Mouse (Mus musculus) CH12.LX (cell line): Measurements from ENCODE around the gene Sox4. TPM values are rescaled to one million over a fixed set of nuclear protein-coding genes. Genes with fewer than 3 reads are reported as not detected.

Experiments
- DNase-seq: peaks from one replicate; pipeline ENCODE4 v3.0.0-alpha.2; 2013; ENCODE audit errors: extremely low read depth
- H3K27ac ChIP-seq: 2 replicates; pipeline ENCODE4 v1.5.1; 2012; ENCODE audit warnings: low read depth, mild to moderate bottlenecking, control low read depth, moderate library complexity; ENCODE audit not compliant: insufficient read depth
- H3K27me3 ChIP-seq: replicated peaks from 2 replicates; pipeline ENCODE3; 2012; ENCODE audit warnings: inconsistent platforms
- H3K36me3 ChIP-seq, 2 experiments: replicated peaks in 1 of 2; 2 replicates each; pipeline versions ENCODE3 to v1.6.1; 2012; ENCODE audit warnings: inconsistent platforms in 1 of 2, low read length in 1 of 2, mild to moderate bottlenecking in 1 of 2, mixed read lengths in 1 of 2, moderate library complexity in 1 of 2; ENCODE audit not compliant: control insufficient read depth in 1 of 2, insufficient read depth in 1 of 2
- H3K4me1 ChIP-seq, 2 experiments: 2 replicates each; pipeline ENCODE4 v1.6.1; 2012; ENCODE audit warnings: inconsistent platforms in 1 of 2, moderate library complexity in 1 of 2; ENCODE audit not compliant: insufficient read depth in 2 of 2, control insufficient read depth in 1 of 2
- H3K4me2 ChIP-seq: 2 replicates; pipeline ENCODE4 v1.6.1; 2012; ENCODE audit warnings: low read depth, mild to moderate bottlenecking, control low read depth; ENCODE audit not compliant: poor library complexity, insufficient read depth, severe bottlenecking
- H3K4me3 ChIP-seq, 3 experiments: fragments of 150-350 bp in 1 of 3; sonication (generic) in 1 of 3; replicated peaks in 1 of 3; 2 replicates each; pipeline versions ENCODE3 to v1.5.1; 2011 to 2012; ENCODE audit warnings: low read depth in 2 of 3, low read length in 2 of 3, mild to moderate bottlenecking in 2 of 3, moderate library complexity in 2 of 3, control low read depth in 1 of 3, improper control_type of control experiment in 1 of 3, inconsistent platforms in 1 of 3, mixed read lengths in 1 of 3; ENCODE audit not compliant: poor library complexity in 1 of 3
- H3K79me2 ChIP-seq: replicated peaks from 2 replicates; pipeline ENCODE4 v1.6.1; 2012; ENCODE audit warnings: mild to moderate bottlenecking, moderate library complexity; ENCODE audit not compliant: control insufficient read depth, poor library complexity, insufficient read depth, severe bottlenecking; ENCODE audit errors: extremely low read depth
- H3K9ac ChIP-seq: 2 replicates; pipeline ENCODE4 v1.6.1; 2012; ENCODE audit warnings: low read depth, mild to moderate bottlenecking, control low read depth, moderate library complexity; ENCODE audit not compliant: insufficient read depth
- H3K9me3 ChIP-seq: replicated peaks from 2 replicates; pipeline ENCODE3; 2012; ENCODE audit warnings: low read length, inconsistent platforms, mixed read lengths
- BHLHE40 ChIP-seq: IDR thresholded peaks from 2 replicates; pipeline ENCODE4 v1.6.1; 2011; ENCODE audit warnings: mild to moderate bottlenecking, low read depth, low read length, improper control_type of control experiment
- CTCF ChIP-seq, 2 experiments: IDR thresholded peaks in 1 of 2; conservative IDR thresholded peaks in 1 of 2; 2 replicates each; pipeline ENCODE4 v1.5.1; 2011 to 2012; ENCODE audit warnings: low read depth in 2 of 2, low read length in 2 of 2, improper control_type of control experiment in 1 of 2, inconsistent platforms in 1 of 2, mild to moderate bottlenecking in 1 of 2, moderate library complexity in 1 of 2
- E2F4 ChIP-seq: IDR thresholded peaks from 2 replicates; pipeline ENCODE4 v1.6.1; 2011; ENCODE audit warnings: low read depth, low read length, improper control_type of control experiment; ENCODE audit not compliant: insufficient replicate concordance
- EP300 ChIP-seq: IDR thresholded peaks from 2 replicates; pipeline ENCODE4 v1.6.1; 2011; ENCODE audit warnings: low read length, improper control_type of control experiment
- ETS1 ChIP-seq: conservative IDR thresholded peaks from 2 replicates; pipeline ENCODE4 v1.6.1; 2012; ENCODE audit warnings: low read depth, mild to moderate bottlenecking, inconsistent platforms, low read length, improper control_type of control experiment, moderate library complexity
- GABPA ChIP-seq: IDR thresholded peaks from 2 replicates; pipeline ENCODE4 v1.6.1; 2012; ENCODE audit warnings: low read depth, low read length, improper control_type of control experiment, inconsistent platforms; ENCODE audit not compliant: insufficient replicate concordance
- HCFC1 ChIP-seq: IDR thresholded peaks from 2 replicates; pipeline ENCODE4 v1.6.1; 2012; ENCODE audit warnings: low read depth, mild to moderate bottlenecking, inconsistent platforms, low read length, improper control_type of control experiment
- IRF4 ChIP-seq: IDR thresholded peaks from 2 replicates; pipeline ENCODE4 v1.6.1; 2014; ENCODE audit warnings: low read depth, mild to moderate bottlenecking, inconsistent platforms, low read length, improper control_type of control experiment
- JUND ChIP-seq: conservative IDR thresholded peaks from 2 replicates; pipeline ENCODE4 v1.6.1; 2011; ENCODE audit warnings: low read depth, low read length, improper control_type of control experiment
- KAT2A ChIP-seq: IDR thresholded peaks from 2 replicates; pipeline ENCODE4 v1.6.1; 2012; ENCODE audit warnings: low read length, improper control_type of control experiment, inconsistent platforms; ENCODE audit not compliant: insufficient replicate concordance
- MAX ChIP-seq: IDR thresholded peaks from 2 replicates; pipeline ENCODE4 v1.6.1; 2011; ENCODE audit warnings: low read length, improper control_type of control experiment
- MAZ ChIP-seq: IDR thresholded peaks from 2 replicates; pipeline ENCODE4 v1.6.1; 2012; ENCODE audit warnings: low read depth, mild to moderate bottlenecking, inconsistent platforms, low read length, improper control_type of control experiment, moderate library complexity
- MEF2A ChIP-seq: IDR thresholded peaks from 2 replicates; pipeline ENCODE4 v1.6.1; 2014; ENCODE audit warnings: low read depth, mild to moderate bottlenecking, inconsistent platforms, low read length, improper control_type of control experiment, borderline replicate concordance
- MXI1 ChIP-seq: IDR thresholded peaks from 2 replicates; pipeline ENCODE4 v1.6.1; 2011; ENCODE audit warnings: mild to moderate bottlenecking, low read depth, low read length, improper control_type of control experiment
- MYC ChIP-seq: IDR thresholded peaks from 2 replicates; pipeline ENCODE4 v1.6.1; 2011; ENCODE audit warnings: low read depth, mild to moderate bottlenecking, improper control_type of control experiment, low read length
- NELFE ChIP-seq: IDR thresholded peaks from 2 replicates; pipeline ENCODE4 v1.6.1; 2011; ENCODE audit warnings: low read depth, low read length, improper control_type of control experiment
- NRF1 ChIP-seq: IDR thresholded peaks from 2 replicates; pipeline ENCODE4 v1.6.1; 2014; ENCODE audit warnings: low read depth, mild to moderate bottlenecking, inconsistent platforms, low read length, improper control_type of control experiment, moderate library complexity
- POLR2A ChIP-seq: IDR thresholded peaks from 2 replicates; pipeline ENCODE4 v1.6.1; 2011; ENCODE audit warnings: low read depth, mild to moderate bottlenecking, improper control_type of control experiment, low read length
- POLR2AphosphoS2 ChIP-seq: IDR thresholded peaks from 2 replicates; pipeline ENCODE4 v1.6.1; 2011; ENCODE audit warnings: low read depth, low read length, improper control_type of control experiment
- RAD21 ChIP-seq: IDR thresholded peaks from 2 replicates; pipeline ENCODE4 v1.6.1; 2011; ENCODE audit warnings: low read depth, mild to moderate bottlenecking, low read length, improper control_type of control experiment, moderate library complexity
- RCOR1 ChIP-seq: conservative IDR thresholded peaks from 2 replicates; pipeline ENCODE4 v1.6.1; 2012; ENCODE audit warnings: low read depth, mild to moderate bottlenecking, inconsistent platforms, low read length, improper control_type of control experiment
- SMC3 ChIP-seq: IDR thresholded peaks from 2 replicates; pipeline ENCODE4 v1.6.1; 2011; ENCODE audit warnings: low read depth, low read length, improper control_type of control experiment
- TBP ChIP-seq: conservative IDR thresholded peaks from 2 replicates; pipeline ENCODE4 v1.6.1; 2011; ENCODE audit warnings: low read depth, low read length, improper control_type of control experiment
- TCF12 ChIP-seq: IDR thresholded peaks from 2 replicates; pipeline ENCODE4 v1.6.1; 2014; ENCODE audit warnings: low read depth, mild to moderate bottlenecking, inconsistent platforms, low read length, improper control_type of control experiment
- UBTF ChIP-seq: IDR thresholded peaks from 2 replicates; pipeline ENCODE4 v1.6.1; 2012; ENCODE audit warnings: low read depth, mild to moderate bottlenecking, inconsistent platforms, low read length, improper control_type of control experiment, moderate library complexity
- USF1 ChIP-seq: IDR thresholded peaks from 2 replicates; pipeline ENCODE4 v1.6.1; 2014; ENCODE audit warnings: low read depth, mild to moderate bottlenecking, inconsistent platforms, low read length, improper control_type of control experiment
- USF2 ChIP-seq: conservative IDR thresholded peaks from 2 replicates; pipeline ENCODE4 v1.6.1; 2011; ENCODE audit warnings: low read depth, low read length, improper control_type of control experiment
- ZC3H11A ChIP-seq: IDR thresholded peaks from 2 replicates; pipeline ENCODE4 v1.6.1; 2012; ENCODE audit warnings: low read depth, mild to moderate bottlenecking, inconsistent platforms, low read length, improper control_type of control experiment
- ZKSCAN1 ChIP-seq: IDR thresholded peaks from 2 replicates; pipeline ENCODE4 v1.6.1; 2012; ENCODE audit warnings: low read depth, inconsistent platforms, low read length, improper control_type of control experiment, borderline replicate concordance
- ZMIZ1 ChIP-seq: IDR thresholded peaks from 2 replicates; pipeline ENCODE4 v1.6.1; 2012; ENCODE audit warnings: low read depth, mild to moderate bottlenecking, inconsistent platforms, low read length, improper control_type of control experiment
- ZNF384 ChIP-seq: IDR thresholded peaks from 2 replicates; pipeline ENCODE4 v1.6.1; 2012; ENCODE audit warnings: low read depth, low read length, improper control_type of control experiment, inconsistent platforms
- dilution Hi-C: fragments of 300-500 bp; cut with MboI; formaldehyde crosslinking; loops from 2 replicates; pipeline ENCODE4 v1.14.3; 2020; ENCODE audit warnings: low sequenced_read_pairs; ENCODE audit not compliant: extremely low pct_unique_long_range_greater_than_20kb, extremely low pct_ligation_motif_present
- in situ Hi-C: fragments of 300-500 bp; cut with MboI; formaldehyde crosslinking; loops from 3 replicates; pipeline ENCODE4 v1.14.3; 2019; ENCODE audit warnings: low sequenced_read_pairs, low pct_ligation_motif_present, low pct_unique_long_range_greater_than_20kb, mixed read lengths
- polyA plus RNA-seq: library from polyadenylated mRNA; unstranded; fragments of >175 nt; gene quantifications from 2 replicates; pipeline ENCODE4 v1.2.1, GENCODE M21; 2012; ENCODE audit warnings: low read depth; ENCODE audit not compliant: insufficient read length
- total RNA-seq, 2 experiments: library from RNA; depleted of rRNA; stranded (reverse); fragments of 300-350 nt in 1 of 2; fragments of >200 nt in 1 of 2; gene quantifications; 2 replicates each; pipeline ENCODE4 v1.2.3; 2012 to 2014

The Sox4 gene
- total and polyA plus RNA-seq, 3 experiments: not detected

GRCm38 (mm10) chr13:28950623-28951491 lies 2.7 kb downstream of the Sox4 start:
- no peaks in the 10 kb centered on the region for H3K79me2 ChIP-seq
- no peak overlapping the region for H3K4me2 ChIP-seq
- no peaks in the 10 kb centered on the region for H3K4me1 ChIP-seq
- H3K9me3 ChIP-seq: peaks cover 24% of the 10 kb centered on the region
- H3K9ac ChIP-seq: no peak overlapping the region
- in situ Hi-C loops (loop anchor here (10.0 to 25.0 kb wide), 2 partner anchors 361 to 894 kb away; no protein-coding TSS in a partner anchor), dilution Hi-C loops (no loop called here)
- TF ChIP-seq ETS1: no peak
- TF ChIP-seq MAZ: no peak
- no peak for TF ChIP-seq USF2
- no peak for TF ChIP-seq MXI1
- TF ChIP-seq UBTF: no peak
- TF ChIP-seq TCF12: no peak
- no peak for TF ChIP-seq JUND
- TF ChIP-seq ZC3H11A: no peak
- no peak for TF ChIP-seq ZNF384
- TF ChIP-seq POLR2A: no peak
- no peak for TF ChIP-seq RCOR1
- no peak for TF ChIP-seq TBP
- no peak for TF ChIP-seq MEF2A
- no peak for TF ChIP-seq ZKSCAN1
- TF ChIP-seq CTCF (conservative IDR thresholded peaks at IDR 0.05 in 1 of 2, IDR thresholded peaks at IDR 0.05 in 1 of 2; ENCODE audit: low read depth in 2 of 2, low read length in 2 of 2): no peak
- TF ChIP-seq MYC: no peak
- H3K36me3 ChIP-seq: no peaks in the 10 kb centered on the region
- no peak overlapping the region for H3K27ac ChIP-seq
- H3K27me3 ChIP-seq: no peaks in the 10 kb centered on the region
- H3K4me3 ChIP-seq: no peak overlapping the region
- DNase-seq: no peak

- H3K9ac ChIP-seq: no peak overlapping the region
- H3K4me2 ChIP-seq: no peak overlapping the region
- DNase-seq: no peak
- H3K27me3 ChIP-seq: no peaks in the 10 kb centered on the region
- no peaks in the 10 kb centered on the region for H3K4me1 ChIP-seq
- in situ Hi-C loops (loop anchor here (10.0 to 25.0 kb wide), 2 partner anchors 362 to 895 kb away; no protein-coding TSS in a partner anchor), dilution Hi-C loops (no loop called here)
- no peak overlapping the region for H3K27ac ChIP-seq
- no peak for TF ChIP-seq KAT2A
- TF ChIP-seq ZMIZ1: no peak
- TF ChIP-seq IRF4: no peak
- TF ChIP-seq USF2: no peak
- no peak for TF ChIP-seq E2F4
- TF ChIP-seq GABPA: no peak
- no peak for TF ChIP-seq UBTF
- no peak for TF ChIP-seq EP300
- no peak for TF ChIP-seq SMC3
- no peak for TF ChIP-seq ZKSCAN1
- TF ChIP-seq MAX: no peak
- no peak for TF ChIP-seq BHLHE40
- no peak for TF ChIP-seq RCOR1
- TF ChIP-seq NELFE: no peak
- no peak for TF ChIP-seq NRF1
- TF ChIP-seq HCFC1: no peak
- TF ChIP-seq ETS1: no peak
- no peak for TF ChIP-seq POLR2AphosphoS2
- no peak for TF ChIP-seq USF1
- TF ChIP-seq RAD21: no peak
- H3K9me3 ChIP-seq: peaks cover 24% of the 10 kb centered on the region
- no peaks in the 10 kb centered on the region for H3K36me3 ChIP-seq
- H3K4me3 ChIP-seq: no peak overlapping the region
- no peaks in the 10 kb centered on the region for H3K79me2 ChIP-seq
Observed at GRCm38 (mm10) chr13:28950266-28950622, 3.3 kb downstream of the Sox4 start.
